Mouse (Mus musculus) bone marrow, adult 2 months (tissue): ENCODE results near the gene Kdelr3.

Experiments used
- CTCF ChIP-seq: fragments of 200-500 bp; IDR thresholded peaks from 2 replicates; pipeline ENCODE4 v1.5.1; 2011; ENCODE audit warnings: low read length, control low read depth; ENCODE audit not compliant: control insufficient read depth, insufficient read depth
- POLR2A ChIP-seq: fragments of 200-500 bp; IDR thresholded peaks from 2 replicates; pipeline ENCODE4 v1.6.1; 2011; ENCODE audit warnings: low read depth, mild to moderate bottlenecking, control low read depth, low read length, borderline replicate concordance; ENCODE audit not compliant: control insufficient read depth

- no peak for TF ChIP-seq POLR2A
- TF ChIP-seq CTCF: no peak
These were observed 27.8 kb downstream of the Kdelr3 start for GRCm38 (mm10) chr15:79543968-79544367.
